Mouse (Mus musculus) R1 (cell line): ENCODE results near the gene S100a6.

Experiments used
- DNase-seq: peaks from one replicate; pipeline ENCODE4 v3.0.0-alpha.2; 2018; ENCODE audit warnings: low read depth, low spot score

The S100a6 gene

DNA sequence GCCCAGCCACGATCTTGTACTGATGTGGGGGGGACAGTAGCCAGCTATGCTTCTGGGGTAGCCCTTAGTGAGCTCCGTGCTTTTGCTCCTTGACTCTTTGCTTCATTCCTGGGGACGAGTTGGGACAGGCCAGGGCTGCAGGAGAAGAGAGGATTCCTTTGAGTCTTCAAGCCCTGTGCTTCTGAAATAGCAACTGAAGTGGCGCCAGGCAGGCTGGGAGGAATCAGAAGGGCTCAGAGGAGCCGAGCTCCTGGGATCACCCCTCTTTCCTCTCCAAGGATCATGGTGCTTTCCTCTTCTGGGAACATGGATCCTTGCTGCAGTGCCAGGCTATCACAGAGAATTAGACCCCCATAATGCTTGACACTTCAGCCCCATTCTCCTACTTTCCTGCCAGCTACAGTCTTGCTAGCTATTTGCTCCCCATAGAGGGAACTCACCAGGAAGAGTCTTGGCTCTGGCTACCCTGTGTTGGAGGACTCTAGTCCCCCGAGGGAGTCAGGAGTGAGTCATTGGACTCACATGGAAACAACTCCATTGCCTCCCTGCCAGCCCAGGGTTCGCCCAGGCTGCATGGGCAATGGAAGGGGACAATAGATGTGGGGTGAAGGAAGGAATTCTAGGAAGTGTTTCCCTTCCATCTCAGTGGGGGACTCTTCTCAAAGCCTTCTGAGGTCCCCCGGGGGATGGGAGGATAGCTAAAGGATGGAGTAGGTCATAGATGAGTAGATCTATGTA is 12.1 kb upstream of the S100a6 start:
- no peak for DNase-seq

DNA sequence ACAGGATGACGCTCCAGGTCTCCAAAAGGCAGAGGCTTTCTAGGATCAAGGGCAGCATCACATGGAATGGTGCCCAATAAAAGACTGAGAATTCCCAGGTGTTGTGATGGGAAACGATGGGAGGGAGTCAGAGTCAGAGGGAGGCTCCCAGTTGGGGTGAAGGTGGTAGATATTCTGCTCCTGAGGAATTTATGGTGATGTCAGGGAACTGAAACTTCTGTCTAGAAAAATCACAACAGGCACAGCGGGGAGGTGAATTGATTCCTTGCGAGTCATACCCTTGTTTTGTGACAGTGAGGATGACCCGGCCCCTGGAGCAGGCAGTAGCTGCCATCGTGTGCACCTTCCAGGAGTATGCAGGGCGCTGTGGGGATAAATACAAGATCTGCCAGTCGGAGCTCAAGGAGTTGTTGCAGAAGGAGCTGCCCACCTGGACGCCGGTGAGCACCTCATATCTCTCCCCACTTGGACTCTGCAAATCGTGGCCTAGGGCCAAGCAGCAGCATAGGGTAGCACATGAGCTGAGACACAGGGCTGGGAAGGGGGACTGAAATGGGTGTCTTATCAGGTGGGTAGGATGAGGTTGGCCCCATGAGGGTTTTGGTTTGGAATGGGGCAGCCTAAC is 11.1 kb upstream of the S100a6 start, which contains the start of gene Gm42674:
Gm42674 (plus strand) TSS at position 419 of the 625 bp plus-strand sequence.
- no peak for DNase-seq

GRCm38 (mm10) chr3:90603623-90604022 is 9.1 kb upstream of the S100a6 start, which contains the start of gene S100a4:
S100a4 (plus strand) TSS chr3:90603771.
- DNase-seq, result no peak

- no peak for DNase-seq
These were observed 8.3 kb upstream of the S100a6 start for GRCm38 (mm10) chr3:90604416-90604815.

DNA sequence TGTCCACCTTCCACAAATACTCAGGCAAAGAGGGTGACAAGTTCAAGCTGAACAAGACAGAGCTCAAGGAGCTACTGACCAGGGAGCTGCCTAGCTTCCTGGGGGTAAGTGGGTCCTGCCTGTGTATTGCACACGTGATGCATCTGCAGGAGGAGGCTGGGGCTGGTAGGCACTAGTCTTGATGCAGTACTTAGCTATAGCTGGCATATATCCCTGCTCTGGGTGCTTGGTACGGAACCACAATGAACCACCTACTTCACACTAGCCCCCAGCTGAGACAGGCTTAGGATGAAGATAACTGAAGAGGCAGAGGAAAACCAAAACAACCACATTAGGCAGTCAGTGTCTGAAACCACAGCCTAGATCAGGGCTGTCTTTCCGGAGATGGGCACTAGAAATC is 7.6 kb upstream of the S100a6 start:
- no peak for DNase-seq

DNA sequence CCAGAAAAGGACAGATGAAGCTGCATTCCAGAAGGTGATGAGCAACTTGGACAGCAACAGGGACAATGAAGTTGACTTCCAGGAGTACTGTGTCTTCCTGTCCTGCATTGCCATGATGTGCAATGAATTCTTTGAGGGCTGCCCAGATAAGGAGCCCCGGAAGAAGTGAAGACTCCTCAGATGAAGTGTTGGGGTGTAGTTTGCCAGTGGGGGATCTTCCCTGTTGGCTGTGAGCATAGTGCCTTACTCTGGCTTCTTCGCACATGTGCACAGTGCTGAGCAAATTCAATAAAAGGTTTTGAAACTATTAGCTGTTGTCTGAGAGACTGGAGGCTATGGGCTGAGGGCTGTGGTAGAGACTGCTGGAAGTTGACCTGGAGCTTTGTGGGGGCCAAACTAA is 6.9 kb upstream of the S100a6 start:
- no peak for DNase-seq

GRCm38 (mm10) chr3:90606185-90606584 is 6.5 kb upstream of the S100a6 start:
- no peak for DNase-seq

- no peak for DNase-seq
These were observed 5.3 kb upstream of the S100a6 start for GRCm38 (mm10) chr3:90607361-90607760.

DNA sequence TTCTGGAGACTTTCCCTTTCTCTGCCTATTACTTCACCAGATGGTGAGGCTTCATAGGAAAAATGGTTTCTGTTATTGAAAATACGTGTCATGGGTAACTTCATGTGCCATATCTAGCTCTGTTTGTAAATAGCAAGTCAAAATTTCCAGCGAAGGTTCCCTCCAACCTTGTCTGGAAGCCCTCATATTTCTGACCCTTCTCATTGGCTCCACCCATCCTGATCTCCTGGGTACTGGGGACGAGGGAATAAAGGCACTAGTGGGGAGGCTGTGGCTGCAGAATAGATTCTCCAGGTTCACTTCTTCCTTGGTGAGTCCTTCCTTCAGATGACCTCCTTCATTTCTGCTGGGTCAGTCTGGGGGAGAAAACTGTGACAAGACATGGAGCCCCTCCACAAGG is 4.5 kb upstream of the S100a6 start, which contains the start of gene S100a5:
S100a5 (plus strand) TSS at position 301 of the 400 bp plus-strand sequence.
- DNase-seq, result no peak

DNA sequence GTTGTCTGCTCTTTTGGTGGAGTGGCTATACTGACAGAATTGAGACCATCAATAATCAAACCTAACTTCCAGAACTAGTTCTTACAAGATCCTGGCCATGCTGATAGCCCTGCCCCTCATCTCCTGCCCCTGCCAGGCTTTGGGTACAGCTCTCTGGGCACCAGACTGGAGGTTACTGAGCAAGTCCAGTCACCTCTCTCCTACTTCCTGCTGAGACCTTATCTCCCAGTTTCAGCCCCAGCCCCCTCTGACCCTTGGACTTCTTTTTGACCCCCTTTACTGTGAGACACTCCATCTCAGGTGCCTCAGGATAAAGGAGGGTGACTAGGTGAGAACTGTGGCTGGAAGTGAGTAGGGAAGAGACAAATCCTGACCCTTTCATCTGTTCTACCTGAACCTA is 3.6 kb upstream of the S100a6 start:
- DNase-seq, result no peak

- no peak for DNase-seq
These were observed 1.2 kb upstream of the S100a6 start for GRCm38 (mm10) chr3:90611494-90611893.

DNA sequence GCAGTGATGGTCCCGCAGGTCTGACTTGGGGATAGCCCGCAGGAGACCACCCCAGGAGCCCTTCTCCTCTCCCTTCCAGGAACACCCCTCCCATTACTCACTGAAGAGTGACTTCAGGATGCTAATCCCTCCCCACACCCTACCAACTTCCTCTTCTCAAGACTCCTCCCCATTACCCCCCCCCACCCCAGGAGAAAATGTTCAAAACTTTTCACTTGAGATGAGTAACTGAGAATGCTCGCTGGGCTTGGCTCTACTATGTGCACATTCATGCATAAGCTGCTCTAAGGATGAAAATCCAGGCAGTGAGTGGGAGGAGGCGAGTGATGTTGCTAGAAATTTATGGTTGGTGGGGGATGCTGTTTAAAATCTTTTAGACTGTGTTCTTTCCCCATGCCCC is 621 bp upstream of the S100a6 start:
- DNase-seq, result peak; percentile 41

- DNase-seq, result no peak
These were observed 922 bp downstream of the S100a6 start for GRCm38 (mm10) chr3:90613461-90614147.

GRCm38 (mm10) chr3:90614148-90614530 is 1.5 kb downstream of the S100a6 start:
- no peak for DNase-seq

- no peak for DNase-seq
These were observed 2.0 kb downstream of the S100a6 start for GRCm38 (mm10) chr3:90614611-90615251.

DNA sequence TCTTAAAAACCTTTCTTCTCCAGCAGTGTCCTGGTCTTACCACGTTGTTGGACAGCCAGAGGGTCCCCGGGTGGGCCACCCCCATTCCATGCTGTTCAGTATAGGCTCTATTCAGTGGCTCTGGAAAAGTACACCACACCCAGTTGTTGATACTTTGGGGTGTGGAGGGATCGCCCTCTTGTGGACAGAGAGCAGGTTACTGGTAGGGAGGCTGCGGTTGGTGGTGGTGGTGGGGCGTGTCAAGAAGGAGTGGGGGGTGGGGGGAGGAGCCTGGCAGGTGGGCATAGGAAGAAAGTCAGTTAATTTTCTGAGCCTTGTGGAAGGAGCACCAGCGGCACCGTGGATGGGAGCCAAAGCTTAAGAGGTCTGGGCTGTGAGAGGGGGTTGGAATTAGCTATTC is 2.7 kb downstream of the S100a6 start:
- DNase-seq, result peak; percentile 90

DNA sequence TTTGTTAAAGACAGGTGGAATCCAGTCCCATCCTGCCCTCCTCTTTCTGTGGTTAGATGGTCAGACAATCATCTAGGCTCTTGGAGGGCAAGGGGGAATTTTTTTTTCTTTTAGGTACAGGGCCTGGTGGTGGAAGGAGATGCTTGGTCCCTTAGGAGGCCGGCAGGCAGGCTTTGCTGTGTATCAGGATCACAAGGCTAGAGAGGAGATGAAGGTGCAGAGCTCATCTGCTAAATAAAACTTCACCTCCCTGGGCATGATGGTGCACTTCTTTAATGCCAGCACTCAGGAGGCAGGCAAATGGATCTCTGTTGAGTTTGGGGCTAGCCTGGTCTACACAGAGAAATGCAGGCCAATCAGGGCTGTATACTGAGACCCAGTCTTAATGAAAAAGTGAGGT is 3.2 kb downstream of the S100a6 start:
- no peak for DNase-seq

DNA sequence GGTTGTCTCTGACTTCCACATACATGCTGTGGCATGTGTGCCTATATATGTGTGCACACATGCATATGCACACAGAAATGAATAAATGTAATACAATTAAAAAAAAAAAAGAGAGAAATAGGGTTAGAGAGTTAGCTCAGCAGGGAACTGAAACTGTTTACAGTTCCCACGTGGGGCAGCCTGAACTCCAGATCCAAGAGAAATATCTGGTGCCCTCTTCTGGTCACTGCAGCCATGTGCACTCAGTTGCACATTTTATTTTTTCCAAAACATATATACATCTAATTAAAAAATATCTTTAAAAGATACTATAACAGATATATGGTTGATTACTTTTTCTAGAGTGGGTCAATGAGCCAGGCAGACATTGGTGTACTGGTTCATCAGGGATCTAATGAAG is 4.9 kb downstream of the S100a6 start:
- DNase-seq, result peak; percentile 54

GRCm38 (mm10) chr3:90621552-90621951 is 8.9 kb downstream of the S100a6 start:
- no peak for DNase-seq

DNA sequence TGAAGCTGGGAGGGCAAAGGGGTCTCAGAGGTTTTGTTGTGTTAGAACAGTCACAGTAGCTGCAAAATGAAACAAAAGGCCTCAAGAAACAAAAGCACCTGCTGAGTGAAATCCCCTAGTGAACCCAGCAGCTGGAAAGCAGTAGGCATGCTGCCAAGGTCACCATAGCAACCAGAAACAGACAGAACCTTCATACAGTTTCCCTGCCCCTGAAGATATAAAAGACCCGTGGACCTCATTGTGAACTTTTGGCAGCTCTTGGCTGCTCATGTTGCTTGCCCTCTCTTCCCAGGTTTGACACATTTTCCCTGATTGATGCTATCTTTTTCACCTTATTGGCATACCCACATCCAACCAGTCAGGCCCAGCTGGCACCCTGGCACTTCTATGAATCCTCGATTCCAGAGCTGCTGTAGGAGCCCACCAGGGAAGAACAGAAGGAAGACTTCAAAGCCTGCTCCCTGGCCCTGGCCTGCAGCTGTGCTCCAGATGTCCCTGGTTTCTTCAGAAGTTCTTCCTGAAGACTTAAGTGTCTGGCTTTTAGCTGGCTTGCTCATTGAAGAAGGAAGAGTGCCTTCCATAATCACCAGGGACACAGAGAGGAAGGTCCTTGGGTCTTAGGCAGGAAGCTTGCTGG is 10.9 kb downstream of the S100a6 start:
- DNase-seq, result peak; percentile 70

GRCm38 (mm10) chr3:90625496-90625895 is 12.8 kb downstream of the S100a6 start:
- no peak for DNase-seq
